Mouse (Mus musculus) heart, embryonic 10.5 days (tissue): ENCODE measurements around the gene Mgll. TPM values are rescaled to one million over a fixed set of nuclear protein-coding genes. Genes with fewer than 3 reads are reported as not detected.

Experiments
- DNase-seq: peaks from one replicate; pipeline ENCODE4 v3.0.0-alpha.2; 2017; ENCODE audit warnings: low spot score
- H3K27ac ChIP-seq: fragments of 300-500 bp; sonication (generic); 2 replicates; pipeline ENCODE4 v1.5.1; 2016; ENCODE audit warnings: mild to moderate bottlenecking
- H3K27me3 ChIP-seq: fragments of 300-500 bp; sonication (generic); 2 replicates; pipeline ENCODE4 v1.6.1; 2016; ENCODE audit warnings: mild to moderate bottlenecking; ENCODE audit not compliant: poor library complexity, insufficient read depth, severe bottlenecking
- H3K36me3 ChIP-seq: fragments of 300-500 bp; sonication (generic); 2 replicates; pipeline ENCODE4 v1.6.1; 2016; ENCODE audit warnings: mild to moderate bottlenecking, moderate library complexity
- H3K4me1 ChIP-seq: fragments of 300-500 bp; sonication (generic); 2 replicates; pipeline ENCODE4 v1.6.1; 2016; ENCODE audit warnings: mild to moderate bottlenecking
- H3K4me3 ChIP-seq: fragments of 300-500 bp; sonication (generic); 2 replicates; pipeline ENCODE4 v1.5.1; 2016; ENCODE audit warnings: mild to moderate bottlenecking, moderate library complexity
- H3K9me3 ChIP-seq: fragments of 300-500 bp; sonication (generic); 2 replicates; pipeline ENCODE4 v1.6.1; 2016; ENCODE audit warnings: mild to moderate bottlenecking, moderate library complexity
- WGBS: fragments of 180-500 bp; shearing (Covaris S2); methylation state at CpG from one replicate; pipeline ENCODE4 v1.1.7; 2016; 5-methylcytosine and 5-hydroxymethylcytosine counted together
- polyA plus RNA-seq: library from polyadenylated mRNA; unstranded; fragments of >200 nt; fragmentation: Nextera tagmentation; extraction: Ambion mirVana; gene quantifications from 2 replicates; pipeline ENCODE4 v1.2.1, GENCODE M21; 2016

The Mgll gene
- polyA plus RNA-seq, 1 experiment from 2014 or later: 5.4 TPM

GRCm38 (mm10) chr6:88870594-88870993 lies 146.4 kb downstream of the Mgll start:
- no peak overlapping the region for H3K27ac ChIP-seq
- H3K4me1 ChIP-seq: peaks cover 19% of the 10 kb centered on the region
- H3K4me3 ChIP-seq: no peak overlapping the region
- no peaks in the 10 kb centered on the region for H3K9me3 ChIP-seq
- DNase-seq: no peak
- H3K36me3 ChIP-seq: no peaks in the 10 kb centered on the region
- 67% methylated on average over 4 of the region's 4 CpGs for WGBS
- H3K27me3 ChIP-seq: peaks cover 40% of the 10 kb centered on the region

GRCm38 (mm10) chr6:88871546-88871945 lies 147.3 kb downstream of the Mgll start:
- H3K9me3 ChIP-seq: no peaks in the 10 kb centered on the region
- peaks cover 45% of the 10 kb centered on the region for H3K27me3 ChIP-seq
- H3K4me1 ChIP-seq: peaks cover 19% of the 10 kb centered on the region
- no peak overlapping the region for H3K27ac ChIP-seq
- H3K36me3 ChIP-seq: no peaks in the 10 kb centered on the region
- H3K4me3 ChIP-seq: no peak overlapping the region
- 50% methylated on average over 8 of the region's 8 CpGs for WGBS
- no peak for DNase-seq

DNA sequence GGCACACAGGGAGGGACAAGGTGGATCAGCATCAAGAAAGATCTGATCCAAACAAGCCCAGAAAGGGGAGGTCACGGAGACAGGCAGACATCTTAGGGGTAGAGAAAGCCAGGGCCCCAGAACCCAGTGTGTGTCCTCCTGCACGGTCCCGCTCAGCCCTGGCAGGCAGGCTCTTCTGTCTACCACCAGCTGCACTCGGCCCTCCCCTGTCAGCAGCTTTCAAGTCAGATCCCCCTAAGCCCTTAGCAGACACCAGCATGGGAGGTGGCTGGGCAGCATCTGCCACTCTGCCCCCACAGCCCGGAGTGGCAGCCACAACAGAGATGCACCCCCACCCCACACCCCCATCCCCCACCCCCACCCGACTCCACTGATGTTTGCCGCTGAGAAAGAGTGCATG lies 148.6 kb downstream of the Mgll start:
- Histone ChIP-seq H3K36me3 (no peaks in the 10 kb centered on the region), H3K4me3 (no peak overlapping the region), H3K27me3 (peaks cover 45% of the 10 kb centered on the region), H3K27ac (no peak overlapping the region), H3K9me3 (no peaks in the 10 kb centered on the region), H3K4me1 (peaks cover 19% of the 10 kb centered on the region)
- 26% methylated on average over 7 of the region's 7 CpGs for WGBS
- no peak for DNase-seq

DNA sequence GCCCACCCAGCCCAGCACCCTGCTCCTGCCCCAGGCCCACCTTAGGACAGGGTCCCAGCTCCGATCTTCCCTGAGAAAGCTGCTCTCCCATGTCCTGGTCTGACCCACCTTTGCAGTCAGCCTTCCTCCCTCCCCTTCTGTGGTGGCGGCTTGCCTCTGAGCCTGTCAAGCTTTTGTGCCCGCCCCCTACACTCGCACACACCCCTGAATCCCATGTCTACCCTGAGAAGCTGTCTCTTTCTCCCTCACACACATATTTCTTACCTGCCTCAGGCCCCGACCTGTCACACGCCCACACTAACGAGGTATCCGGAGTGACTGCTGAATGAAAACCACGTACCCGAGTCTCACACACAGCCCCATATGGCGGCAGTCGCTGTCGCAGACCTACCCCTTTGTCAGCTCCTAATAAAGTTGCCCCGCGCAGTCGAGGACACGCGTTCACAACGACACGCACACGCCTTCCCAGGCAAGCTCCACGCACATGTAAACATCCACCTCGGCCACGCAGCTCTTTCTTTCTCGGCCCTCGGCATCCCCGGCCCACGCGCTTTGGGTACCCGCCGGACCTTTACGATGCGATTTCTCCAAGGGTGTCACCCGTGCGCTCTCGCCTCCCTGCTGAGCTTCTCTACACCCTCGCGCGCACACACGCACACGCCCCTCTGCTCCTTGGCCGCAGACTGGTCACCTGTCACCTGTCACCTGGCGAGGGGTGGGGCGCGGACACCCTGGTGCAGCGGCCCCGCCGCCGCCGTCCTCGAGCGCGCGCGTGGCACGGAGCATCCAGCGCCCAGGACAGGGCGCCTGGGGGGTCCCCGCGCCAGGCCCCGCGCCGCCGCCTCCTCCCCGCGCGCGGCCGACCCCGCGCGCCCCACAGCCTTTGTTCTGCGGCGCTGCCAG lies 150.0 kb downstream of the Mgll start:
- Histone ChIP-seq H3K4me1 (peaks cover 19% of the 10 kb centered on the region), H3K27me3 (peaks cover 45% of the 10 kb centered on the region), H3K27ac (peak overlapping the region; percentile 86), H3K9me3 (no peaks in the 10 kb centered on the region), H3K4me3 (peak overlapping the region; percentile 81), H3K36me3 (no peaks in the 10 kb centered on the region)
- DNase-seq: no peak
- WGBS: 5% methylated on average over 74 of the region's 74 CpGs

DNA sequence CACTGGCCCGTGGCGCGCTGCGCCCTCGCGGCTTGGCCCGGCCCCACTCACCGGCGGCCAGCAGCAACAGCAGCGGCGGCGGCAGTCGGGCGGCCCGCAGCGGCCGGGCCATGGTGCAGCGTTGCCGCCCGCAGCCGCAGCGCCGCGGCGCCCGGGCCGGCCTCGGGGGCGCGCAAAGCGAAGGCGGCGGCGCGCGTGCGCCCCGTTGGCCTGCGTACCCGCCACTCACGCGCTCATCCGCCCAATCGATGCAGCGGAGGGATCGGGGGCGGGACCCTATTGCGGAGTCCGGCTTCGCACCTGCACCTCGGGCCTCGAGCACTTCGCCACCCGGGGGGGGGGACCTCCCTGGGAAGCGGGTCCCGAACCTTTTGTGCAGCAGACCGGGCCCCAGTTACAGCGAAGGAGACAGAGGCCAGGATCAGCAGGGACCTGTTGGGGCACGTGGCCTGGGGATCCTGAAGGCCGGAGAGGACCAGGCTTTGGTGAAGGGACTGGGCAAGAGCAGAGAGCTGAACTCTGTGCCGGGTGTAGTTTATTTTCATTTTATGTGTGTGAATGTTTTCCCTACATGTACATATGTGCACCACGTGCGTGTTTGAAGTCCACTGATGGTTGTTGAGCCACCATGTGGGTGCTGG lies 150.8 kb downstream of the Mgll start, which contains the start of gene Podxl2:
Gene Podxl2 (minus strand): TSS at position 177 of the 641 bp plus-strand sequence.
- Histone ChIP-seq H3K4me1 (peaks cover 19% of the 10 kb centered on the region), H3K27me3 (peaks cover 45% of the 10 kb centered on the region), H3K27ac (peak within 1 kb of the TSS; percentile 86), H3K36me3 (peaks cover 2% of the 10 kb centered on the region; the same call in 1 of the 2 replicates), H3K9me3 (no peaks in the 10 kb centered on the region), H3K4me3 (peak within 1 kb of the TSS; percentile 81)
- WGBS: 11% methylated on average over 63 of the region's 63 CpGs
- DNase-seq: peak; percentile 86

Other genes starting within 250 kb of the Mgll start
- gene Sec61a1, start 205.5 kb upstream of the Mgll start, polyA plus RNA-seq: 234 and 235 TPM in 2 replicates
- gene Kbtbd12, start 86.5 kb upstream of the Mgll start, polyA plus RNA-seq: 6.4 and 11.0 TPM in 2 replicates
- gene Abtb1, start 117.6 kb downstream of the Mgll start, polyA plus RNA-seq: 20.9 and 23.5 TPM in 2 replicates
- gene Podxl2, start 150.6 kb downstream of the Mgll start, polyA plus RNA-seq: 26.7 and 28.6 TPM in 2 replicates
- gene Mcm2, start 174.4 kb downstream of the Mgll start, polyA plus RNA-seq: 184 TPM in 2 replicates
- 46.1 and 52.4 TPM in 2 replicates for gene Tpra1, start 177.8 kb downstream of the Mgll start, polyA plus RNA-seq